Mouse (Mus musculus) midbrain, embryonic 13.5 days (tissue): Measurements from ENCODE around the gene Nmur1. TPM values are rescaled to one million over a fixed set of nuclear protein-coding genes. Genes with fewer than 3 reads are reported as not detected.
"Not testable (repeated sequence)": the region's sequence is repeated elsewhere in the genome, so short reads cannot be mapped to it uniquely, and the experiment has no call there.

ENCODE experiments used
- ATAC-seq: fragments of 200-750 bp; cut with Nextera tagmentation; 2 replicates; pipeline ENCODE4 v1.8.0; 2017; ENCODE audit warnings: mild to moderate bottlenecking, moderate TSS enrichment, moderate library complexity
- H3K27ac ChIP-seq: fragments of 300-500 bp; sonication (generic); 2 replicates; pipeline ENCODE4 v1.5.1; 2015; ENCODE audit warnings: inconsistent platforms, mild to moderate bottlenecking, moderate library complexity
- H3K27me3 ChIP-seq: fragments of 300-500 bp; sonication (generic); 2 replicates; pipeline ENCODE4 v1.6.1; 2015; ENCODE audit warnings: mild to moderate bottlenecking, inconsistent platforms
- H3K36me3 ChIP-seq: fragments of 300-500 bp; sonication (generic); 2 replicates; pipeline ENCODE4 v1.6.1; 2015; ENCODE audit warnings: mild to moderate bottlenecking, inconsistent platforms
- H3K4me1 ChIP-seq: fragments of 300-500 bp; sonication (generic); replicated peaks from 2 replicates; pipeline ENCODE4 v1.6.1; 2015; ENCODE audit warnings: inconsistent platforms
- H3K4me2 ChIP-seq: fragments of 300-500 bp; sonication (generic); replicated peaks from 2 replicates; pipeline ENCODE4 v1.6.1; 2015; ENCODE audit warnings: moderate library complexity, mild to moderate bottlenecking, inconsistent platforms
- H3K4me3 ChIP-seq: fragments of 300-500 bp; sonication (generic); replicated peaks from 2 replicates; pipeline ENCODE4 v1.5.1; 2015; ENCODE audit warnings: mild to moderate bottlenecking, inconsistent platforms
- H3K9ac ChIP-seq: fragments of 300-500 bp; sonication (generic); replicated peaks from 2 replicates; pipeline ENCODE4 v1.6.1; 2015; ENCODE audit warnings: mild to moderate bottlenecking, inconsistent platforms
- H3K9me3 ChIP-seq: fragments of 300-500 bp; sonication (generic); 2 replicates; pipeline ENCODE4 v1.6.1; 2016; ENCODE audit warnings: mild to moderate bottlenecking, inconsistent platforms
- WGBS: fragments of 180-500 bp; shearing (Covaris S2); methylation state at CpG from one replicate; pipeline ENCODE4 v1.1.7; 2015; 5-methylcytosine and 5-hydroxymethylcytosine counted together
- polyA plus RNA-seq: library from polyadenylated mRNA; unstranded; fragments of >200 nt; fragmentation: Nextera tagmentation; extraction: Ambion mirVana; gene quantifications from 2 replicates; pipeline ENCODE4 v1.2.1, GENCODE M21; 2015

The Nmur1 gene
- 0.22 TPM in 1 of 2 replicates, not detected in the other for polyA plus RNA-seq

- Histone ChIP-seq H3K27me3 (no peaks in the 10 kb centered on the region), H3K9me3 (no peaks in the 10 kb centered on the region), H3K4me3 (no peak within 1 kb of the TSS), H3K4me1 (peaks cover 26% of the 10 kb centered on the region), H3K4me2 (peak within 1 kb of the TSS; percentile 3; the same call in 1 of the 2 replicates), H3K9ac (no peak within 1 kb of the TSS), H3K27ac (peak within 1 kb of the TSS; percentile 65), H3K36me3 (no peaks in the 10 kb centered on the region)
- WGBS: 93% methylated on average over 8 of the region's 8 CpGs
- no peak for ATAC-seq
Measured at GRCm38 (mm10) chr1:86426128-86426527, at the start of gene Nmur1, which contains the start of gene Tex44. Nmur1 (minus strand) TSS chr1:86426228. Tex44 (plus strand) TSS chr1:86426329.

- no peak for ATAC-seq
- H3K4me3 ChIP-seq: no peak overlapping the region
- H3K9ac ChIP-seq: no peak overlapping the region
- WGBS: 96% methylated on average over 18 of the region's 18 CpGs
- H3K36me3 ChIP-seq: no peaks in the 10 kb centered on the region
- no peaks in the 10 kb centered on the region for H3K27me3 ChIP-seq
- peaks cover 8% of the 10 kb centered on the region for H3K4me1 ChIP-seq
- H3K27ac ChIP-seq: no peak overlapping the region
- no peak overlapping the region for H3K4me2 ChIP-seq
- no peaks in the 10 kb centered on the region for H3K9me3 ChIP-seq
Measured at GRCm38 (mm10) chr1:86473109-86473760, 47.2 kb upstream of the Nmur1 start.

GRCm38 (mm10) chr1:86472197-86472952 is 46.3 kb upstream of the Nmur1 start:
- H3K4me1 ChIP-seq: peaks cover 8% of the 10 kb centered on the region
- H3K9ac ChIP-seq: peak overlapping the region; percentile 55
- H3K9me3 ChIP-seq: no peaks in the 10 kb centered on the region
- H3K4me2 ChIP-seq: peak overlapping the region; percentile 46
- WGBS: 24% methylated on average over 31 of the region's 31 CpGs
- H3K27ac ChIP-seq: peak overlapping the region; percentile 30; the same call in 1 of the 2 replicates
- H3K36me3 ChIP-seq: no peaks in the 10 kb centered on the region
- peak; percentile 65; the same call in 1 of the 2 replicates for ATAC-seq
- H3K27me3 ChIP-seq: no peaks in the 10 kb centered on the region
- H3K4me3 ChIP-seq: peak overlapping the region; percentile 14

- not testable (repeated sequence) for H3K27me3 ChIP-seq, H3K9ac ChIP-seq, ATAC-seq, H3K4me1 ChIP-seq, H3K9me3 ChIP-seq, H3K27ac ChIP-seq, H3K4me3 ChIP-seq, H3K36me3 ChIP-seq, H3K4me2 ChIP-seq
- WGBS: 72% methylated on average over 11 of the region's 11 CpGs
Measured at GRCm38 (mm10) chr1:86471504-86471961, 45.5 kb upstream of the Nmur1 start.

GRCm38 (mm10) chr1:86470519-86471181 is 44.6 kb upstream of the Nmur1 start:
- Histone ChIP-seq H3K4me1 (peaks cover 8% of the 10 kb centered on the region), H3K27ac (no peak overlapping the region), H3K36me3 (no peaks in the 10 kb centered on the region), H3K4me3 (no peak overlapping the region), H3K27me3 (no peaks in the 10 kb centered on the region), H3K4me2 (no peak overlapping the region), H3K9me3 (no peaks in the 10 kb centered on the region), H3K9ac (no peak overlapping the region)
- ATAC-seq: 0 out of 2 replicates have a peak, but pooled peaks have one; percentile 30
- 82% methylated on average over 12 of the region's 12 CpGs for WGBS

- no peak overlapping the region for H3K4me2 ChIP-seq
- H3K4me3 ChIP-seq: no peak overlapping the region
- H3K9ac ChIP-seq: no peak overlapping the region
- H3K27me3 ChIP-seq: no peaks in the 10 kb centered on the region
- no peak overlapping the region for H3K27ac ChIP-seq
- ATAC-seq: no peak
- no peaks in the 10 kb centered on the region for H3K36me3 ChIP-seq
- WGBS: 99% methylated on average over 4 of the region's 4 CpGs
- no peaks in the 10 kb centered on the region for H3K9me3 ChIP-seq
- peaks cover 9% of the 10 kb centered on the region for H3K4me1 ChIP-seq
Measured at GRCm38 (mm10) chr1:86469876-86470275, 43.8 kb upstream of the Nmur1 start.

- no peak overlapping the region for H3K9ac ChIP-seq
- H3K36me3 ChIP-seq: no peaks in the 10 kb centered on the region
- H3K9me3 ChIP-seq: no peaks in the 10 kb centered on the region
- no peak overlapping the region for H3K4me3 ChIP-seq
- 89% methylated on average over 8 of the region's 8 CpGs for WGBS
- H3K27ac ChIP-seq: no peak overlapping the region
- ATAC-seq: no peak
- no peaks in the 10 kb centered on the region for H3K27me3 ChIP-seq
- no peak overlapping the region for H3K4me2 ChIP-seq
- H3K4me1 ChIP-seq: peaks cover 13% of the 10 kb centered on the region
Measured at GRCm38 (mm10) chr1:86467416-86467815, 41.4 kb upstream of the Nmur1 start.

GRCm38 (mm10) chr1:86464875-86465224 is 38.8 kb upstream of the Nmur1 start:
- ATAC-seq: no peak
- H3K4me3 ChIP-seq: no peak overlapping the region
- H3K9me3 ChIP-seq: peaks cover 5% of the 10 kb centered on the region; the same call in 1 of the 2 replicates
- H3K36me3 ChIP-seq: no peaks in the 10 kb centered on the region
- H3K4me1 ChIP-seq: peaks cover 6% of the 10 kb centered on the region
- H3K27me3 ChIP-seq: no peaks in the 10 kb centered on the region
- H3K9ac ChIP-seq: no peak overlapping the region
- 46% methylated on average over 4 of the region's 4 CpGs for WGBS
- H3K27ac ChIP-seq: peak overlapping the region; percentile 74
- no peak overlapping the region for H3K4me2 ChIP-seq

GRCm38 (mm10) chr1:86464223-86464874 is 38.3 kb upstream of the Nmur1 start:
- Histone ChIP-seq H3K9me3 (peaks cover 5% of the 10 kb centered on the region; the same call in 1 of the 2 replicates), H3K27ac (peak overlapping the region; percentile 74), H3K4me2 (no peak overlapping the region), H3K27me3 (no peaks in the 10 kb centered on the region), H3K36me3 (no peaks in the 10 kb centered on the region), H3K4me1 (peaks cover 6% of the 10 kb centered on the region), H3K4me3 (no peak overlapping the region), H3K9ac (no peak overlapping the region)
- WGBS: 39% methylated on average over 9 of the region's 9 CpGs
- ATAC-seq: no peak

GRCm38 (mm10) chr1:86459371-86459770 is 33.3 kb upstream of the Nmur1 start:
- H3K27me3 ChIP-seq: no peaks in the 10 kb centered on the region
- H3K27ac ChIP-seq: no peak overlapping the region
- 83% methylated on average over 4 of the region's 4 CpGs for WGBS
- H3K36me3 ChIP-seq: no peaks in the 10 kb centered on the region
- ATAC-seq: no peak
- H3K4me2 ChIP-seq: no peak overlapping the region
- no peak overlapping the region for H3K4me3 ChIP-seq
- H3K9ac ChIP-seq: no peak overlapping the region
- H3K4me1 ChIP-seq: peaks cover under 1% of the 10 kb centered on the region; the same call in 1 of the 2 replicates
- peaks cover 5% of the 10 kb centered on the region; the same call in 1 of the 2 replicates for H3K9me3 ChIP-seq

- 77% methylated on average over 13 of the region's 13 CpGs for WGBS
- no peak for ATAC-seq
Measured at GRCm38 (mm10) chr1:86456892-86457581, 31.0 kb upstream of the Nmur1 start.

More at GRCm38 (mm10) chr1:86456892-86457581, 31.0 kb upstream of the Nmur1 start:
- no peak overlapping the region for H3K27ac ChIP-seq
- H3K4me2 ChIP-seq: no peak overlapping the region
- no peak overlapping the region for H3K9ac ChIP-seq
- H3K4me3 ChIP-seq: no peak overlapping the region
- peaks cover 5% of the 10 kb centered on the region; the same call in 1 of the 2 replicates for H3K9me3 ChIP-seq
- no peaks in the 10 kb centered on the region for H3K4me1 ChIP-seq
- no peaks in the 10 kb centered on the region for H3K27me3 ChIP-seq
- H3K36me3 ChIP-seq: no peaks in the 10 kb centered on the region
